Mouse (Mus musculus): ENCODE results near the gene Gm10490. TPM values are rescaled to one million over a fixed set of nuclear protein-coding genes. Genes with fewer than 3 reads are reported as not detected.

The Gm10490 gene
- not detected for polyA plus RNA-seq (2014; fragmentation: Illumina TruSeq; extraction: RNeasy Lipid Tissue Mini Kit (QIAGEN cat#74804))

GRCm38 (mm10) chrX:7909242-7909641 is at the start of gene Gm10490:
Gm10490 (plus strand) TSS chrX:7909542.

GRCm38 (mm10) chrX:7878007-7878419 is 31.3 kb upstream of the Gm10490 start, which contains the start of gene Pim2:
Pim2 (plus strand) TSS chrX:7878262.

GRCm38 (mm10) chrX:7883841-7884567 is 25.3 kb upstream of the Gm10490 start, which contains the start of gene Slc35a2:
Slc35a2 (plus strand) TSS chrX:7884028.

GRCm38 (mm10) chrX:7898880-7899874 is 10.2 kb upstream of the Gm10490 start, which contains the start of the genes Pqbp1 and Timm17b:
Pqbp1 (minus strand) TSS chrX:7899269.
Timm17b (plus strand) TSS chrX:7899357.

GRCm38 (mm10) chrX:7907735-7908134 is 1.6 kb upstream of the Gm10490 start, which contains the start of gene Gm10491:
Gm10491 (minus strand) TSS chrX:7907835.

GRCm38 (mm10) chrX:7919601-7920383 is 10.4 kb downstream of the Gm10490 start, which contains the start of gene Pcsk1n:
Pcsk1n (plus strand) TSS chrX:7919822.

GRCm38 (mm10) chrX:7928270-7928790 is 19.0 kb downstream of the Gm10490 start, which contains the start of gene Eras:
Eras (minus strand) TSS chrX:7928607.

GRCm38 (mm10) chrX:7947108-7947899 is 38.0 kb downstream of the Gm10490 start, which contains the start of gene Hdac6:
Hdac6 (minus strand) TSS chrX:7947889.

Other genes with a start within 250 kb of the Gm10490 start
- 62.5 TPM for gene Plp2, start 238.2 kb upstream of the Gm10490 start, polyA plus RNA-seq (2014; fragmentation: Illumina TruSeq; extraction: RNeasy Lipid Tissue Mini Kit (QIAGEN cat#74804))
- 0.43 TPM for gene Magix, start 228.3 kb upstream of the Gm10490 start, polyA plus RNA-seq (2014; fragmentation: Illumina TruSeq; extraction: RNeasy Lipid Tissue Mini Kit (QIAGEN cat#74804))
- gene Gpkow, start 212.4 kb upstream of the Gm10490 start, polyA plus RNA-seq (2014; fragmentation: Illumina TruSeq; extraction: RNeasy Lipid Tissue Mini Kit (QIAGEN cat#74804)): 77.7 TPM
- 4.6 TPM for gene Wdr45, start 195.2 kb upstream of the Gm10490 start, polyA plus RNA-seq (2014; fragmentation: Illumina TruSeq; extraction: RNeasy Lipid Tissue Mini Kit (QIAGEN cat#74804))
- not detected for gene Gm45208, start 187.3 kb upstream of the Gm10490 start, polyA plus RNA-seq (2014; fragmentation: Illumina TruSeq; extraction: RNeasy Lipid Tissue Mini Kit (QIAGEN cat#74804))
- 17.5 TPM for gene Praf2, start 181.1 kb upstream of the Gm10490 start, polyA plus RNA-seq (2014; fragmentation: Illumina TruSeq; extraction: RNeasy Lipid Tissue Mini Kit (QIAGEN cat#74804))
- 1.6 TPM for gene Ccdc120, start 158.6 kb upstream of the Gm10490 start, polyA plus RNA-seq (2014; fragmentation: Illumina TruSeq; extraction: RNeasy Lipid Tissue Mini Kit (QIAGEN cat#74804))
- gene Tfe3, start 147.0 kb upstream of the Gm10490 start, polyA plus RNA-seq (2014; fragmentation: Illumina TruSeq; extraction: RNeasy Lipid Tissue Mini Kit (QIAGEN cat#74804)): 9.8 TPM
- 12.8 TPM for gene Gripap1, start 119.8 kb upstream of the Gm10490 start, polyA plus RNA-seq (2014; fragmentation: Illumina TruSeq; extraction: RNeasy Lipid Tissue Mini Kit (QIAGEN cat#74804))
- gene Kcnd1, start 87.3 kb upstream of the Gm10490 start, polyA plus RNA-seq (2014; fragmentation: Illumina TruSeq; extraction: RNeasy Lipid Tissue Mini Kit (QIAGEN cat#74804)): 0.74 TPM
- 41.7 TPM for gene Otud5, start 68.2 kb upstream of the Gm10490 start, polyA plus RNA-seq (2014; fragmentation: Illumina TruSeq; extraction: RNeasy Lipid Tissue Mini Kit (QIAGEN cat#74804))
- 5.0 TPM for gene Pim2, start 31.3 kb upstream of the Gm10490 start, polyA plus RNA-seq (2014; fragmentation: Illumina TruSeq; extraction: RNeasy Lipid Tissue Mini Kit (QIAGEN cat#74804))
- 3.1 TPM for gene Slc35a2, start 25.5 kb upstream of the Gm10490 start, polyA plus RNA-seq (2014; fragmentation: Illumina TruSeq; extraction: RNeasy Lipid Tissue Mini Kit (QIAGEN cat#74804))
- 18.8 TPM for gene Pqbp1, start 10.3 kb upstream of the Gm10490 start, polyA plus RNA-seq (2014; fragmentation: Illumina TruSeq; extraction: RNeasy Lipid Tissue Mini Kit (QIAGEN cat#74804))
- gene Timm17b, start 10.2 kb upstream of the Gm10490 start, polyA plus RNA-seq (2014; fragmentation: Illumina TruSeq; extraction: RNeasy Lipid Tissue Mini Kit (QIAGEN cat#74804)): 3.8 TPM
- not detected for gene Gm10491, start 1.7 kb upstream of the Gm10490 start, polyA plus RNA-seq (2014; fragmentation: Illumina TruSeq; extraction: RNeasy Lipid Tissue Mini Kit (QIAGEN cat#74804))
- not detected for gene Pcsk1n, start 10.3 kb downstream of the Gm10490 start, polyA plus RNA-seq (2014; fragmentation: Illumina TruSeq; extraction: RNeasy Lipid Tissue Mini Kit (QIAGEN cat#74804))
- not detected for gene Eras, start 19.1 kb downstream of the Gm10490 start, polyA plus RNA-seq (2014; fragmentation: Illumina TruSeq; extraction: RNeasy Lipid Tissue Mini Kit (QIAGEN cat#74804))
- 3.9 TPM for gene Hdac6, start 38.3 kb downstream of the Gm10490 start, polyA plus RNA-seq (2014; fragmentation: Illumina TruSeq; extraction: RNeasy Lipid Tissue Mini Kit (QIAGEN cat#74804))
- 2.5 TPM for gene Gata1, start 68.5 kb downstream of the Gm10490 start, polyA plus RNA-seq (2014; fragmentation: Illumina TruSeq; extraction: RNeasy Lipid Tissue Mini Kit (QIAGEN cat#74804))
- gene Glod5, start 109.0 kb downstream of the Gm10490 start, polyA plus RNA-seq (2014; fragmentation: Illumina TruSeq; extraction: RNeasy Lipid Tissue Mini Kit (QIAGEN cat#74804)): not detected
- 18.8 TPM for gene Suv39h1, start 165.2 kb downstream of the Gm10490 start, polyA plus RNA-seq (2014; fragmentation: Illumina TruSeq; extraction: RNeasy Lipid Tissue Mini Kit (QIAGEN cat#74804))
- gene Was, start 181.0 kb downstream of the Gm10490 start, polyA plus RNA-seq (2014; fragmentation: Illumina TruSeq; extraction: RNeasy Lipid Tissue Mini Kit (QIAGEN cat#74804)): 0.63 TPM
- gene Wdr13, start 223.3 kb downstream of the Gm10490 start, polyA plus RNA-seq (2014; fragmentation: Illumina TruSeq; extraction: RNeasy Lipid Tissue Mini Kit (QIAGEN cat#74804)): 47.5 TPM
- 978 TPM for gene Rbm3, start 236.3 kb downstream of the Gm10490 start, polyA plus RNA-seq (2014; fragmentation: Illumina TruSeq; extraction: RNeasy Lipid Tissue Mini Kit (QIAGEN cat#74804))